Mouse (Mus musculus) megakaryocyte-erythroid progenitor cell, adult 5-6 weeks (primary cell): ENCODE measurements around the gene Shd. TPM values are rescaled to one million over a fixed set of nuclear protein-coding genes. Genes with fewer than 3 reads are reported as not detected.

Experiments
- ATAC-seq: replicated peaks from 2 replicates; pipeline ENCODE4 v1.8.0; 2016; ENCODE audit warnings: mild to moderate bottlenecking, inconsistent platforms; ENCODE audit not compliant: severe bottlenecking, poor library complexity, low FRiP score, low TSS enrichment
- total RNA-seq, 2 experiments: library from RNA; stranded (forward) in 1 of 2; stranded (reverse) in 1 of 2; fragments of 200-1000, 215-1000 nt in 1 of 2; fragments of >200 nt in 1 of 2; fragmentation: Nextera tagmentation in 1 of 2; gene quantifications; 2 replicates each; pipeline ENCODE4 v1.2.3; 2014 to 2017

The Shd gene
- total RNA-seq, 2 experiments from 2014 or later, result not detected

DNA sequence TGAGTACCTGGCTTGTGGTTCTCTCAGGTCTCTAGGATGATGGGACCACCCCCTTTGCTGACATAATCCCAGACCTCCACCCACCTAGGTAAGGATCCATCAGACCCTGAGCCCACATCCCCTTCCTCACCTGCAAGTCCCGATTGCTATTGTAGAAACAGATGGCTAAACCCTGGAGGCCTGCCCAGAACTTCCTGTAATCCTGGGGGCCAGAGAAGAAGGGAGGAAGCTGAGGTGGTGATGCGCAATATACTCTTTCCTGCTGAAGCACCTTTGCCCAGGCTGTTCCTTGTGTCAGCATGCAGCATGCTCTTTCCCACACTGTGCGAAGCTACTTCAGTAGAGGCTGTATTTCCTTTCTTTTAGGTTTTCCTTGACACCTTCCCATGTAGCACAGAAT is 32.7 kb downstream of the Shd start:
- ATAC-seq, result no peak

- no peak for ATAC-seq
These were observed 35.3 kb downstream of the Shd start, which contains the start of the genes Stap2 and Mpnd for GRCm38 (mm10) chr17:56005415-56006061. Gene Stap2, minus strand, starts transcription at chr17:56005584. Gene Mpnd, plus strand, starts transcription at chr17:56005711.

DNA sequence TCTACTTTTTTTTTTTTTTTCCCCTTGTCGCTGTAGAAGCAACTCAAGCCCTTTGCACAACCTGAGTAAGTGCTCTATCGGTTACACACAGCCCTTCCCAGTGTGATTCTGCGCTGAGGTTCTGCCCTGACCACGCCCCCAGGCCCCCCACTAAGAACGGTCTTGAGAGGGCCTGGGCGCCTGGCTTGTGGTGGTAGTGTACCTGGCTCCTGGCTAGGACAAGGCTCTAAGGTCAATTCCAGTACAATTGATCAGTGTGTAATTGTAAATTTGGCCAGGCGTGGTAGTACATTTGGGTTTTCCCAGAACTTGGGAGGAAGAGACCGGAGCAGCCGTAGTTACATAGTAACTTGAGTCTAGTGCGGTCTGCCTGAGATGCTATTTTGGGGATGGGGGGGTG is 36.7 kb downstream of the Shd start:
- ATAC-seq, result no peak

- ATAC-seq, result no peak
These were observed 37.4 kb downstream of the Shd start for GRCm38 (mm10) chr17:56007444-56008355.

DNA sequence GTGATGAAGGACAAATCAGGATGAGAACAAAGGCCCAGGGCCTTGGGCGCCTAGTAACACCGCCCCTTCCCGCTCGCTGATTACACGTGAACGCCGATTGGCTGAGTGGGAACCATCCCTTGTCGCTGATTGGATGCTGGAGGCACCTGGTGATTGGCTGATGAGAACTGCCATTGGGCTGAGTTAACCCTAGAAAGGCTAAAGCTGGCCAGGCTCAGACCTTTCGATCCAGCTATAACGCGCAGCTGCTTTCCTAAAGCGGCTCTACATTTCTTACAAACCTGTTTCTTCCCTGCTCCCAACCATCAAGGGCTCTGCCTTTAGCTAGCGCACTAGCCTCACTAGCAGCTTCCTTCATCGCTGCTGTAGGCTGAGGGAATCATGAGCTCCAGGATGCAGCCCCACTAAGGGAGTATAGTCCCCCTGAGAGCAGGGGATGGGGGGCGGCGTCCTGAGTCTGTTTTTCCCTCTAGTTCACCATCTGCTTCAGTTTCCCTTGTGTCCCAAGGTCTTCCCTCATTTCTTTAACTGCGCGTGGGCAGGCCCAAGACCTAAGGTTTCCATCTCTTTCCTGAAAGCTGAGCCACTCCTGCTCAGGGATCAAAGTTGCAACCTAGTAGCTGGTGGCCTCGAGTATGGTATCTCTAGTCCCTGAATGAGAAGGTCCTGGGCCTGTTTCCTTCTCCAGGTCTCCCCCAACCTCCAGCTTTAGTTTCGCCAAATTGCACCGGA is 38.3 kb downstream of the Shd start:
- peak; percentile 91 for ATAC-seq

DNA sequence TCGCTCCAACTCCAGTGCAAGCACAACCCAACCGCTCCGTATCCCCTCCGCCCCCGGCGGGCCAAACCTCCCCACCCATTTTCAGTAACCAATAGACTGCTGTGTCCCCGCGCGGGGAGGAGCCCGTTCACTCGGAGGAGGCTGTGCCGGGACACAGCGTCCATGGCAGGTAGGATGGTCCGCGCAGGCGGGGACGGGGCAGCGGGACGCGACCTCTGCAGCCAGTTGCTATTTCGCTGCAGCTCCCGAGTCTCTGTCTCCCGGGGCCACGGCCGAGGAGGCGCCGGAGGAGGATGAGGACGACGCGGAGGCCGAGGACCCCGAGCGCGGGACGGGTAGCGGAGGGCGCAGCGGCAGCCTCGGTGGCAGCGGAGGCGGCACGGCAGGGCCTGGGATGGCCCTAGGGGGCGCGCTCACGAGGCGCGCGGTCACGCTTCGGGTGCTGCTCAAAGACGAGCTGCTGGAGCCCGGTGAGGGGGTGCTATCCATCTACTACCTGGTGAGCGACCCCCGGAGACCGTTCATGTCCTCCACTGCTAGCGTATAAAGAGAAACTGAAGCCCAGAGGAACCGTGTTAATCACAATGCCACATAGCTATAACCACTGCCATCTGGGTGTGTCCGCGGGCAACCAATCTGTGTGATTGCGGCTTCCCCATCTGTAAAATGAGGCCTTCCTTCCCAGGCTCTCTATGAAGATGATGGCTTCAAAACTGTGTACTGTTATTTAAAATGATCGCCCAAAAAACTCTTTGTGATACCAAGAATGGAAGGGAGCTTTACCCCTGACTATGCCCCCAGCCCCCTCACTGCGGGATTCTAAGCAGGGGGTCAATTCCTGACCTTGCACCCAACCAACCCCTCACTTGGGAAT is 39.1 kb downstream of the Shd start:
- ATAC-seq, result peak; percentile 90

DNA sequence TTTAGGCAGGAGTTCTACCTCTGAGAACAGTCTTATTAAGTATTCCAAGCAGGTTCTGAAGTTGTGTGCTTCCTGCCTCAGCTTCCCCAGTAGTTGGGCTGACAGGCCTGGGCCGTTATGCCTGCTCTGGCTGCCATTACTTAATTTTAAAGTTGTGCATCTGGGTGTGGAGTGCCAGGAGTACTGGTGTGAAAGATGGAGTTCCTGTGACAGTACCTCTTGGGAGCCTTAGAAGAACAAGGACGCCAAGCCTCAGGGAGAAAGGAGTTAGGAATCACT is 39.6 kb downstream of the Shd start:
- no peak for ATAC-seq

DNA sequence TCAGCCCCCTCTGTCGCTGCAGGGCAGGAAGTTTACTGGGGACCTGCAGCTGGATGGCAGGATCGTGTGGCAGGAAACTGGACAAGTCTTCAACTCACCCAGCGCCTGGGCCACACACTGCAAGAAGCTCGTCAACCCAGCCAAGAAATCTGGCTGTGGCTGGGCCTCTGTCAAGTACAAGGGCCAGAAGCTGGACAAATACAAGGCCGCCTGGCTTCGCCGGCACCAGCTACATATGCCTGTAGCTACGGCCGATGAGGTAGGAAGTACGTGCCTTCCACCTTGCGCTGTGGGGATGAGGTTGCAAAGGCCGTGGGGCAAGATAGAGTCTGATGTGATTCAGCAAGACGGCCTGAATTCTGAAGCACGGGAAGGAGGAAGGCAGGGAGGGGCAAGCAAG is 40.0 kb downstream of the Shd start:
- ATAC-seq, result no peak; the same call in 1 of the 2 replicates

GRCm38 (mm10) chr17:56010681-56011080 is 40.4 kb downstream of the Shd start:
- ATAC-seq, result peak; percentile 8; the same call in 1 of the 2 replicates

GRCm38 (mm10) chr17:56011441-56011840 is 41.2 kb downstream of the Shd start:
- no peak for ATAC-seq

DNA sequence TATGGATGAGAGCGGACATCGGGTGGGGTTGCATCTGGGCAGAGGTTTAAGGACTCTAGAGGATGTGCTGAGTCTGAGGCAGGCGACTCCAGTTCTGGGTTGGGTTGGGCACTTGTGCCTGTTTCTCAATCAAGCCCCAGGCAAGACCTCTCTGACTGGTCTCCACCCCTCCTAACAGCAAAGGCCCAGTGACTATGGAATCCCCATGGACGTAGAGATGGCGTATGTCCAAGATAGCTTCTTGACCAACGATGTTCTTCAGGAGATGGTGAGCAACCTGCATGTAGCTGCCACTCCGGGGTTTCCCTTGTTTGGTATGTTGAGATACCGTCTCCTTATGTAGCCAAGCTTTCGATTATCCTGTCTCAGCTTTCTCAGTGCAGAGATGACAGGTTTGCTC is 45.0 kb downstream of the Shd start:
- ATAC-seq, result no peak

DNA sequence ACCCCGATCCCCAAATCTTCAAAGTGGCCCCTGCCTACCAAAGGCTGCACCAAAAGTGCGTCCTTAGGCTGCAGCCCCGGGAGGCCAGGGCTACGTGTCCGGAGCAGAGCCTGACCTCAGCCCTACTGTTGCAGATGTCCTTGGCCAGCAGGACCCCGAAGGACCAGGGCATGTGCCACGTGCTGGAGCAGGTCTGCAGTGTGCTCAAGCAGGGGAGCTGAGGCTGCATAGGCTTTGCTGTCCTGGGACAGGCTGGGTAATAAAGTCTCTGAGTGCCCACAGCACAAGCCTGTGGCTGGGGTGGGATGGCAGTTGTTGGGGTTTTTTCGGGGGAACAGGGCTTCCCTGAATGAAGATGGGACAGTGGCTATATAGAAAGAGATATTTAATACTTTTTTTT is 46.1 kb downstream of the Shd start:
- ATAC-seq, result no peak

DNA sequence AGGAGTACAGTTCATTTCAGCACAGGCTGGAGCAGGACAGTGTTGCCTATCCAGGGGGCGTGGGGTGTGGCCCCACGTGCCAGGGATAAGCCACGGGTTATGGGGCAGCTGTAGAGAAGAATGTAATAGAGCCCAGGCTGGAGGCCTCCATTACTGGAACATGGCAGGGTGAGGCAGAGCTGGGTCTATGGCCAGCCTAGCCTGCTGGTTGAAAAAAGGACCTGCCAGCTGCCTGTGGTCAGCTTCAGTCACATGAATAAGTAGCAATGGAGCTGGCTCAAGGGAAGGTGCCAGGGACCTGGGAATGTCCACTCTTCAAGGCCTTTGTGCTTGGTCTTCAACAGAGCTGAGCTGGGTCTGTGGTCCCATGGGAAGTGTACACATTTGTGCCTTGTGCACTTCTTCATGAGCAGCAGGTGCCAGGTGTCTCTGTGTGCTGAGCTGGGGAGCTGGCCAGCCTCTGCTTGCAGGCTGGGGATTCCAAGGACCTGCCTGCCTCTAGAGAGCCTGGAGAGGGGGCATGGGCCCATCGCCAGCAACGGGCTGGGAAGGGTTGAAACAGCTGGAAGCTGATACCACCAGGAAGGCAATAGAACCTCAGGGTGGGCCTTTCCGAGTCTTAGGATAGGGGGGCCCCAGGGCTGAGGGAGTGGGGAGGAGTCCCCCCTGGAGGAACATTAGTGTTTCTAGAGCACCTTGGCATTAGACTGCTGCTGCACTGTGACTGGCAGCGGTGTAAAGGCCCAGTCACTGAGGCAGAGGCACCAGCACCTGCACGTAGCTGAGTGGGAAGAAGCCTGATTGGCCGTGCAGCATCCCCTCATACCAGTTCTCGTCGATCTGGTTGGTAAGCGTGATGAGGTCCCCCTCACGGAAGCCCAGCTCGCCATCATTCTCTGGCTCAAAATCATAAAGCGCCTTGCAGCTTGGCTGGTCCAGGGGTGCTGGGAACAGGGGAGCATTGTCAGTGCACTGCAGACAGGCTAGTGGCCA is 46.8 kb downstream of the Shd start:
- no peak for ATAC-seq

GRCm38 (mm10) chr17:56017848-56018247 is 47.6 kb downstream of the Shd start:
- ATAC-seq, result no peak

DNA sequence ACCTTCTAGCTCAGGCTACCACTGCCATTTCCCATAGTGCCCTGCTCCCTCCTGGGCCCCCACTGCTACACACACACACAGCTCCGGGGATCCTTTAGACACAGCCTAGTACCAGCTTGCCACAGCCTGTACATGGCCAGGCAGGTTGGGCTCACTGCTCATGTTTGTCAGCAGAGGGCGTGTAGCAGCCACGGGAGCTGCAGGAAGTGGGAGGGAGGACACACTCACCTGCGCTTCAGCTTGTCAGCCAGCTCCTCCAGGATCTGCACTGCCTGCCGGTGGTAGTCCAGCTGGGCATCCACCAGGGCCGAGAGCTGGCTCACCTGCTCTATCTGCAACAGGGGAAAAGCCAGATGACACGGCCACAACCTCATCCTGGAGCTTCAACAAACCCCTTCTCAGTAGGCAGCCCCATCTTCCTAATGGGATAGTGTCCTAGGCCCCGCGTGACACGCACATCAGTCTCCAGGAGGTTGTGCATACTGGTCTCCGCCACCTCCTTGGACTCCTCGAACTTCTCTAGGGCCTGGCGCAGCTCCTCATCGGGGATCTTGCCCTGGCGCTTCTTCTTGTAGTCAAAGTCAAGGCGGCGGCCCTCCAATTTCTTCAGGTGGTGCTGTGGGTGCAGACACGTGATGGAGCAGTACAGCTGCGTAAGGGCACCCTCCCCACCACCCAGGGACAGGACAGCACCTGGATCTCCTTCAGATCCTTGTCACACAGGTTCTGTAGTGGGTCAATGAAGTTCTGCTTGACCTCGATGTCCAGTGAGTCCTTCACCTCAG is 48.3 kb downstream of the Shd start:
- peak; percentile 42 for ATAC-seq

- ATAC-seq, result no peak
These were observed 50.3 kb downstream of the Shd start for GRCm38 (mm10) chr17:56020400-56021084.
